Mouse (Mus musculus) monocyte, adult 5-6 weeks (primary cell): ENCODE data around the gene Rnf145. TPM values are rescaled to one million over a fixed set of nuclear protein-coding genes. Genes with fewer than 3 reads are reported as not detected.
"Not testable (repeated sequence)": the region's sequence is repeated elsewhere in the genome, so short reads cannot be mapped to it uniquely, and the experiment has no call there.

Experiments used
- ATAC-seq: fragments of 153-309, 156-312 bp; replicated peaks from 2 replicates; pipeline ENCODE4 v1.8.0; 2017; ENCODE audit warnings: mild to moderate bottlenecking; ENCODE audit not compliant: low TSS enrichment, insufficient number of reproducible peaks, severe bottlenecking, poor library complexity, low FRiP score
- total RNA-seq: library from RNA; stranded (forward); fragments of 200-1000, 200-491, 200-594 nt; gene quantifications from 3 replicates; pipeline ENCODE4 v1.2.3, GENCODE M21; 2017

Gene Rnf145
- total RNA-seq, 1 experiment from 2014 or later = 62.8 TPM

DNA sequence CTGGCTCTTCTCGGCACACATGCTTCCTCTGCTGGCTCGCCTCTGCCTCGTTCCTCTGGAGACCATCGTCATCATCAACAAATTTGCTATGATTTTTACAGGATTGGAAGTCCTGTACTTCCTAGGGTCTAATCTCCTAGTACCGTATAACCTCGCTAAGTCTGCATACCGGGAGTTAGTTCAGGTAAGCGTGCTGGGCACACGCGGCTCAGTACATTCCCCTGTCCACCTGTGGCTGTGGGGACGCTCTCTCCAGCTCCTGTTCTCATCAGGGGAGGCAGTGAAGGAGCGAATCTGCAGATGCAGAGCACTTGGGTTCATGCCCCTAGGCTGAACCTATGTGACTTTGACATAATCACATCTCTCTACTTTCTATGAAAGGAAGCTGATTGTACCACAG is 30.1 kb downstream of the Rnf145 start:
- no peak for ATAC-seq

- no peak for ATAC-seq
Measured at GRCm38 (mm10) chr11:44549511-44550278, 30.9 kb downstream of the Rnf145 start.

DNA sequence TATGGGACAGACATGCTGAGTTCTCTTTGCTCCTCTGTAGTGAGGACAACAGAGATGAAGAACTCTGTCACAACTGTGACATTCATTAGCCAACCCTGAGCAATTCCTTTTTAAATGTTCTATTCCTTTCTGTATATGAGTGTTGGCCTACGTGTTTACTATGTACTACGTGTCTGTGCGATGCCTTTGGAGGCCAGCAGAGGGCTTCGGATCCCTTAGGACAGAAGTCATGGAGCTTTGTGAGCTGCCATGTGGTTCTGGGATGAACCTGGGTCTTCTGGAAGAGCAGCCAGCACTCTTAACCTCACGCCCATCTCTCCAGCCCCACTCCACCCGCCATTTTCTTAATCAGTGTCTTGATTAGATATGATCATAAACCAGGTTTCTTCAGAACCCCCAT is 32.2 kb downstream of the Rnf145 start:
- no peak for ATAC-seq

DNA sequence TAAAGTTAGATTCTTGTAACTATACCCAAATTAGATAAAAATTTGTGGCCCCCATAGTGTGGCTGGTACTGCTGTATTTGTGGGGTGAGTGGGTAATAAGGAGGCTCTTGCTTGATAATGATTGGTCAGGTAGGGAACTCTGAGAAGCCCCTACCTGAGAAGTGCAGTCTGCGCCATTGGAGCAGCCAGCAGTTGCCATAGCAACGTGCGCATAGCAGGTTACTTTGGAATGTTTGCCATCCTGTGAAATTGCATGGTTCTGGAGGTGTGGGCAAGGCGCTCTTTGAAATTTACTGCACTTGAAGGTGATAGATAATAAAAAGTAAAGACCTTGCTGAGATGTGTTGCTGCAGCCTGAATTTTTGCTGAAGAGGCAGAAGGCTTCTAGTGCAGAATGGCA is 35.6 kb downstream of the Rnf145 start:
- no peak for ATAC-seq

DNA sequence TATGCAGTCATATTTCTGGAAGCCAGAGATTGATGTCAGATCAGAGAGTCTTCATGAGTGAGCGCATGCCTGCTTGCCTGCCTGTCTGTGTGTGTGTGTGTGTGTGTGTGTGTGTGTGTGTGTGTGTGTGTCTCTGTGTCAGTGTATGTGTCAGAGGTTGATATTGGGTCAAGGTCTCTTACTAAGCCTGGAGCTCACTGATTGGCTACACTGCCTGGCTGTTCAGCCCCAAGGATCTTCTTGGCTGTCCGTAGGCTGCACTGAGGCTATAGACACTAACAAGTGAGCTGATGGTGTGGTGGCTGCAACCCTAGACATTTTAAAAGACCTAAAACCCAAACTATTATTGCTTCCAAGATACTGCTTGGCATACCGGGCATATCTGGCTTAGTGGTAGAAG is 39.8 kb downstream of the Rnf145 start:
- no peak for ATAC-seq

DNA sequence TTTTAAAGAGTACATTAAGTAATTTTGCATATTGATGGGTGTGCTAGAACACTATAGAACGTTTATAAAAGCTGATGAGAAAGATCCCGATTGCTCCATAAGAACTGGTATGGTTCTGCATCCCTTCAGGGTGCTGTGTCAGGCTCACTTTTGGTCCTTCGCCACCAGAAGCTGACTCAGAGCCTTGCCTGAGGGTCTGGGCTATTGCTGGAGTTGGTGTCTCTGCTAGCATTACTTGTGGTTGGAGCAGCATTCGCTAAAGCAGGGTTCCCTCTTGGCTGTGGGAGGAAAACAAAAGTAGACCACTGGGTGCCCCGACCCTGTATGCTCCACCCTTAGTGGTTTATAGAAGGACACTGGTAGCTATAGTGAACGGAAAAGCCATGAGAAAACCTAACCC is 40.7 kb downstream of the Rnf145 start:
- no peak for ATAC-seq

GRCm38 (mm10) chr11:44560396-44560795 is 41.6 kb downstream of the Rnf145 start:
- ATAC-seq = no peak

- ATAC-seq = no peak
Measured at GRCm38 (mm10) chr11:44561476-44562015, 42.8 kb downstream of the Rnf145 start.

DNA sequence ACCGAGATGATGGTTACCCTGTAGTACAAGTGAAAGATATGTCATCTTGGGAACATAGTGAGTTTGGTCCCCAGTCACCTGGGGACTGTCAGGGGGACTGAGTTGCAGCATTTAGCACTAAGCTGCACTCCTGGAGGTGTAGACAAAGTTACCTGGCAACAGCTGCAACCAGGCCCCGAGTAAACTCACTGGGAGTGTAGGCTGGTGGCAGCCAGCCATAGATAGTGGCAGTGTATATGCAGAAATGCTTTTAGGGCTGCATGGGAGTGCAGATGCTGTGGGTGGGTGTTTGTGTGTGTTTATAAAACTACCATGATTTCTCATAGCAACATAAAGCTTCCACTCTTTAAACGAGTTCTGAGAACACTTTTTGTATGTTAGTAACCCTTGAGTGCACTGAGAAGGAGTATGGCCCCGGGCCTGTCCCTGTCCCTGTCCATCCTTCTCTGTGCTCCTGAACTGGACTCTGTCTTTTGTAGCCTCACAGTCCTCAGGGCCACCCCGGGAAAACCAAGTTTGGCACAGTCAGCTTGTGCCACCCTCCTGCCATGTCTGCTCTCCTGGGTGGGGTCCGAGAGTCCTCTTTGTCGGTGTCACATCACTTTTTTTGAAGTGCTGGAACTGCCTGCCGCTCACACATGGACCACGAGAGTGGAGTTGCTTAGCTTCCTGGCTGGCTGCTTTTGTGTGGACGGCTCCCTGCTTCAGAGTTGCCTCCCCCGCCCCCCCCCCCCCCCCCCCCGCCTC is 43.8 kb downstream of the Rnf145 start:
- ATAC-seq = no peak

- 0 out of 2 replicates have a peak, but pooled peaks have one; percentile 8 for ATAC-seq
Measured at GRCm38 (mm10) chr11:44564245-44564864, 45.6 kb downstream of the Rnf145 start.

DNA sequence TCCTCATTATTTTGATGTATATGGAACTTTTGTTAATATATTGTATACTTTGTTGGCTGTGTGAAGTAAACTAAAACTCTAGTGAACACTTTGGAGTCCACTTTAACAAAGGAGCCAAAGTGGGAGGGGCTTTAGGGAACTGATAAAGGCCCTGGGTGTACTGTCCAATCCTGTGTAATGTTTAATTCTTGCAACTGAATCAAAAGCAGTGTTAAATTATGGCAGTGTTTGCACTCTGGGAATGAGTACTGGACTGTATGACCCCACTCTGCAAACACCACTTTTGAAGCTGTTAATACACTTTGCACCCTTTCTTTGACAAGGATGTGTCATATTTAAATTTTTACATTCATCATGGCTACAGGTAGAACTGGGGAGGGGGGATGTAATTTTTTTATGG is 46.2 kb downstream of the Rnf145 start:
- no peak for ATAC-seq

- ATAC-seq = not testable (repeated sequence)
Measured at GRCm38 (mm10) chr11:44570336-44570735, 51.6 kb downstream of the Rnf145 start.

GRCm38 (mm10) chr11:44572781-44573180 is 54.0 kb downstream of the Rnf145 start:
- ATAC-seq = no peak

- ATAC-seq = no peak
Measured at GRCm38 (mm10) chr11:44573396-44573795, 54.6 kb downstream of the Rnf145 start.

- ATAC-seq = no peak
Measured at GRCm38 (mm10) chr11:44574391-44574790, 55.6 kb downstream of the Rnf145 start.

GRCm38 (mm10) chr11:44574820-44575219 is 56.1 kb downstream of the Rnf145 start:
- ATAC-seq = no peak

GRCm38 (mm10) chr11:44577911-44578310 is 59.1 kb downstream of the Rnf145 start:
- no peak for ATAC-seq

GRCm38 (mm10) chr11:44581277-44581683 is 62.5 kb downstream of the Rnf145 start:
- 0 out of 2 replicates have a peak, but pooled peaks have one; percentile 47 for ATAC-seq

DNA sequence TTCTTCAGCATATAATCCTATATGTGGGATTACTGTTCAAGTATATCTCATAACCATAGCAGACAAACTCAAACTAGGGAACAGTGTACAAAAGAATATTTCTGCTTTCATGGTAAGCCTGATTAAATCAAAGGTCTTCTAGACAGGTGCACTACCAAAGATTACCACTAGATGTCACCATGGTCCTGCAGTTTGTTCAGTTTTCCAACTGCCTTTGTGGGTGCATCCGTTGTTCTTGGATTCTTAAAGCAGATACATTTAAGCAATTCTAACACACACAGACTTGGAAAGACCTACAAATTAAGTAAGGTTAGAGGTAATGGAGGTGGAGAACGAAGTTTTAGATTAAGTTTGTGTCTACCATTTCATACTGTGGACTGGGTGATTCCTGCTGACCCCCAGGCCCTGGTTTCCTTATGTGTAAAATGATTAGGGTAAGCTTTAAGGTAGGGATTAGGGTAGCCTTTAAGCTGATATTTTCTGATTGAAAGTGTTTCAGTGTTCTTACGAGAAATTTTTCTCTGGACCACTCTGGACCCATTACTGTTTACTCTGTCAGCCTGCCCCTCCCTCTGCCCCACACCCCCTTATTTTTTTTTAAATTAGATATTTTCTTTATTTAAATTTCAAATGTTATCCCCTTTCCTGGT is 67.4 kb downstream of the Rnf145 start:
- ATAC-seq = peak; percentile 84; the same call in 1 of the 2 replicates
